30 mouse cellular contexts compared by ENCODE assay signal in the genomic region with DNA sequence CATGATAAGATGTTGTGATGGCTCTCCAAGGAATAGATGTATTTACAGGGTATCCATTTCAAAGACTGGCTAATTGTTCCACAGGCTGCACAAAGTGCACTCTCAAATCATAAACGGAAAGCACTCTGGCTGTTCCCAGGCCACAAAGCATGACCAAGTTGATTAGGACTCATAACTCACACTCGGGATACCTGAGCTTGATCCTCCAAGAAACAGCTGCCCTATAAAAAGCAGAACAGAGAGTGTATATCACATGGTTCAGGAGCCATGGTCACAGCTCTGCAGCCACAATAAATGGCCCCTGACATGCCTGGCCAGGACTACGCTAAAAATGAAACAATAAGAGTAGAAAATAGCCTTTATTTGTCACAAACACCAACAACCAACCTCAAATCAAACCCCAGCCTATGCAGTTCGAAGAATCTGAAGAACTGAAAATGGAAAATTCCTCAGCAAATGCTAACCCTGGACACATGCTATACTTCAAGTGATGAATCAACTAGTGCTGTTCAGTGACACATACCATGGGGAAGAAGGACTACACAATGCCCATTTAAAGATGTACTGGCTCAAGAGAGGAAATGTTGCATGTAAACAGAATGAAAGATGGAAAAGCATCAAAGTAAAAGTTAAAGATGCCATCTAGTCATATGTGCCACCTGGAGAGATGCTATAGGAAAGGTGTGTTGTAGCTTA.
DNase-seq lines count a peak whose midpoint lies in the region; ATAC-seq and TF ChIP-seq lines count a peak whose summit lies in the region.
"Had no signal": no experiment of that assay in that cellular context is flagged by ENCODE, and none has a peak within 500 bp of the region (broad histone marks: within the 10 kb centered on the region; RNA-seq: fewer than 3 reads in every experiment).

No protein-coding gene starts in this region.

- peak; percentile 96 for ATAC-seq in kidney, embryonic 16.5 days (ENCODE audit: low FRiP score, low TSS enrichment)
- ATAC-seq in frontal cortex, adult (ENCODE audit: low TSS enrichment), result no peak
- ATAC-seq: forebrain, embryonic 13.5 days; intestine, embryonic 16.5 days; lung, postnatal 0 days; midbrain, embryonic 13.5 days had no signal

- in situ Hi-C loops in CH12.LX (cut with MboI; ENCODE audit: low pct_ligation_motif_present, low pct_unique_long_range_greater_than_20kb, low sequenced_read_pairs), result no loop called here

- TF ChIP-seq EP300 in CH12.LX (IDR thresholded peaks at IDR 0.05; ENCODE audit: low read length), result no peak

- TF ChIP-seq RAD21 in CH12.LX (IDR thresholded peaks at IDR 0.05; ENCODE audit: low read depth, low read length), result no peak

- no peak overlapping the region for H3K4me3 ChIP-seq in kidney, embryonic 16.5 days (ENCODE audit: low read length)
- H3K4me3 ChIP-seq in CH12.LX (replicated peaks in 1 of 3; ENCODE audit: low read depth in 2 of 3, low read length in 2 of 3, poor library complexity in 1 of 3), result no peak overlapping the region
- H3K4me3 ChIP-seq: embryonic facial prominence, embryonic 15.5 days; forebrain, embryonic 13.5 days; heart, adult 2 months; heart, embryonic 12.5 days; hindbrain, embryonic 13.5 days; left cerebral cortex, adult 2 months; limb, embryonic 15.5 days; liver, embryonic 13.5 days; megakaryocyte, embryonic 14.5 days; midbrain, embryonic 13.5 days; neural tube, embryonic 13.5 days had no signal

- no peaks in the 10 kb centered on the region for H3K79me2 ChIP-seq in CH12.LX (replicated peaks; ENCODE audit: control insufficient read depth, extremely low read depth, insufficient read depth, poor library complexity, severe bottlenecking)

- no peak for TF ChIP-seq CTCF in CH12.LX (conservative IDR thresholded peaks at IDR 0.05 in 1 of 2, IDR thresholded peaks at IDR 0.05 in 1 of 2; ENCODE audit: low read depth in 2 of 2, low read length in 2 of 2)

- WGBS in kidney, embryonic 16.5 days, result 24% methylated on average over 4 of the region's 4 CpGs

- no peak overlapping the region for H3K9ac ChIP-seq in kidney, embryonic 16.5 days (replicated peaks; ENCODE audit: low read length)
- H3K9ac ChIP-seq in CH12.LX (ENCODE audit: insufficient read depth, low read depth), result no peak overlapping the region
- H3K9ac ChIP-seq: embryonic facial prominence, embryonic 15.5 days; forebrain, embryonic 13.5 days; heart, embryonic 12.5 days; hindbrain, embryonic 13.5 days; limb, embryonic 15.5 days; liver, embryonic 13.5 days; midbrain, embryonic 13.5 days; neural tube, embryonic 13.5 days had no signal

- DNase-seq in embryo, embryonic 11 days, result peak; percentile 7
- DNase-seq in embryo, embryonic 9.5 days (ENCODE audit: extremely low spot score), result no peak
- DNase-seq in kidney, postnatal 10 days, result no peak
- peak; percentile 31 for DNase-seq in CH12.LX (ENCODE audit: extremely low read depth)
- DNase-seq in splenic B cell, adult 2 months (ENCODE audit: low read depth, low spot score), result peak; percentile 14
- DNase-seq: adrenal gland, postnatal 36 days; cerebellum, adult 18-20 months; cerebellum, postnatal 14 days; gastrocnemius, postnatal 25 days; heart, adult 2 months; heart, postnatal 4 days; kidney, postnatal 25 days; liver, embryonic 13.5 days; lung, adult 18-20 months; lung, postnatal 4 days; thymus, adult 18-20 months; thymus, postnatal 25 days had no signal

- H3K4me1 ChIP-seq in kidney, embryonic 16.5 days (ENCODE audit: insufficient read depth, low read length), result no peaks in the 10 kb centered on the region
- peaks cover 0 to 8% of the 10 kb centered on the region in 2 experiments; a peak in 2 of 4 replicates for H3K4me1 ChIP-seq in CH12.LX (ENCODE audit: control insufficient read depth in 1 of 2, insufficient read depth in 2 of 2)
- H3K4me1 ChIP-seq: embryonic facial prominence, embryonic 15.5 days; forebrain, embryonic 13.5 days; heart, embryonic 12.5 days; hindbrain, embryonic 13.5 days; limb, embryonic 15.5 days; liver, embryonic 13.5 days; megakaryocyte, embryonic 14.5 days; midbrain, embryonic 13.5 days; neural tube, embryonic 13.5 days had no signal

- H3K27me3 ChIP-seq in kidney, embryonic 16.5 days (ENCODE audit: insufficient read depth, low read length), result no peaks in the 10 kb centered on the region
- H3K27me3 ChIP-seq in CH12.LX (replicated peaks), result no peaks in the 10 kb centered on the region
- no peaks in the 10 kb centered on the region; the same call in 1 of the 2 replicates for H3K27me3 ChIP-seq in splenic B cell, adult 2 months (ENCODE audit: control insufficient read depth, insufficient read depth, low read length, poor library complexity, severe bottlenecking)
- H3K27me3 ChIP-seq: embryonic facial prominence, embryonic 15.5 days; forebrain, embryonic 13.5 days; heart, embryonic 12.5 days; hindbrain, embryonic 13.5 days; limb, embryonic 15.5 days; liver, embryonic 13.5 days; megakaryocyte, embryonic 14.5 days; midbrain, embryonic 13.5 days; neural tube, embryonic 13.5 days had no signal

- dilution Hi-C loops in CH12.LX (cut with MboI; ENCODE audit: extremely low pct_ligation_motif_present, extremely low pct_unique_long_range_greater_than_20kb, low sequenced_read_pairs), result no loop called here

- H3K4me2 ChIP-seq in kidney, embryonic 16.5 days (replicated peaks; ENCODE audit: low read depth, low read length), result no peak overlapping the region
- H3K4me2 ChIP-seq in CH12.LX (ENCODE audit: insufficient read depth, low read depth, poor library complexity, severe bottlenecking), result no peak overlapping the region
- H3K4me2 ChIP-seq: embryonic facial prominence, embryonic 15.5 days; forebrain, embryonic 13.5 days; heart, embryonic 12.5 days; hindbrain, embryonic 13.5 days; limb, embryonic 15.5 days; liver, embryonic 13.5 days; midbrain, embryonic 13.5 days; neural tube, embryonic 13.5 days had no signal

- H3K27ac ChIP-seq in kidney, embryonic 16.5 days (ENCODE audit: low read length), result peak overlapping the region; percentile 32
- no peak overlapping the region for H3K27ac ChIP-seq in CH12.LX (ENCODE audit: insufficient read depth, low read depth)
- H3K27ac ChIP-seq: embryonic facial prominence, embryonic 15.5 days; forebrain, embryonic 13.5 days; heart, adult 2 months; hindbrain, embryonic 13.5 days; left cerebral cortex, adult 2 months; limb, embryonic 15.5 days; liver, embryonic 13.5 days; midbrain, embryonic 13.5 days; neural tube, embryonic 13.5 days had no signal

- no peaks in the 10 kb centered on the region for H3K36me3 ChIP-seq in kidney, embryonic 16.5 days (ENCODE audit: insufficient read depth, low read length)
- no peaks in the 10 kb centered on the region for H3K36me3 ChIP-seq in CH12.LX (replicated peaks in 1 of 2; ENCODE audit: control insufficient read depth in 1 of 2, insufficient read depth in 1 of 2, low read length in 1 of 2)
- H3K36me3 ChIP-seq in splenic B cell, adult 2 months (ENCODE audit: control insufficient read depth, insufficient read depth, low read length, poor library complexity, severe bottlenecking), result no peaks in the 10 kb centered on the region
- H3K36me3 ChIP-seq: embryonic facial prominence, embryonic 15.5 days; heart, embryonic 12.5 days; hindbrain, embryonic 13.5 days; limb, embryonic 15.5 days; liver, embryonic 13.5 days; midbrain, embryonic 13.5 days; neural tube, embryonic 13.5 days had no signal

- TF ChIP-seq POLR2A in CH12.LX (IDR thresholded peaks at IDR 0.05; ENCODE audit: low read depth, low read length), result no peak

- no peaks in the 10 kb centered on the region for H3K9me3 ChIP-seq in kidney, embryonic 16.5 days (ENCODE audit: low read length)
- H3K9me3 ChIP-seq in CH12.LX (replicated peaks; ENCODE audit: low read length), result no peaks in the 10 kb centered on the region
- H3K9me3 ChIP-seq: embryonic facial prominence, embryonic 15.5 days; forebrain, embryonic 13.5 days; heart, embryonic 12.5 days; hindbrain, embryonic 13.5 days; limb, embryonic 15.5 days; liver, embryonic 13.5 days; megakaryocyte, embryonic 14.5 days; midbrain, embryonic 13.5 days; neural tube, embryonic 13.5 days had no signal

TF ChIP-seq in CH12.LX, 34 proteins besides CTCF, POLR2A, EP300 and RAD21:
- 0 out of 2 replicates have a peak, but pooled peaks have one; percentile 14 for TF ChIP-seq IRF4 (IDR thresholded peaks at IDR 0.05; ENCODE audit: low read depth, low read length)
- TF ChIP-seq JUN (IDR thresholded peaks at IDR 0.05; ENCODE audit: insufficient read depth, low read depth, low read length), result no peak
- TF ChIP-seq NELFE (IDR thresholded peaks at IDR 0.05; ENCODE audit: low read depth, low read length), result no peak
- TF ChIP-seq MAFK (IDR thresholded peaks at IDR 0.05; ENCODE audit: insufficient replicate concordance, low read length), result no peak

Comparison
In these comparisons a context has a peak if more than half of its experiments do, and no peak if none do; other contexts are left out.
1. DNase-seq: peak in embryo, embryonic 11 days (single experiment), CH12.LX (single experiment) and splenic B cell, adult 2 months (single experiment); none in embryo, embryonic 9.5 days (single experiment) and kidney, postnatal 10 days (single experiment).